Mouse (Mus musculus): ENCODE measurements at regions not wholly inside any gene's neighbourhood (a gene's known extent, or its start where the extent isn't known, plus 50 kb on each side); places are given as distances from the start of the nearest gene placed in this dataset.

DNA sequence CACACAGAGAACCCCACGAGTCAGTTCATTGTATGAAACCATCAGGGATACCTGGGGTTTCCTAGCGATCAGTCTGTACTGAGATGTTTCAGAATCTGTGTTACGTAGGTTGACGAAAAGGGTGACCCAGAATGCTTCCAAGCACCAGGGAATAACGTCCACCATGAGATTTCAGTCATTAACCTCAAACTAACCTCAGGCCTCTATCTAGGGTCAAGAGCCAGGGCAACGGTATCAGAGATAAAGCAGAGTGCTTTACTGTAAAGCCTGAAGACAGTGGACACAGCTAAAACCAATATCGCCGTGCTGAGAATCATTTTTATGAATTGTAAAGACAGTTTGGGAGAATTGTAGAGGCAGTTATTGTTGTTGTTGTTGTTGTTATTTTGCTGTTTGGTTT lies 52.9 kb upstream of the Errfi1 start:
- no peak for DNase-seq (ENCODE audit: low spot score)

DNA sequence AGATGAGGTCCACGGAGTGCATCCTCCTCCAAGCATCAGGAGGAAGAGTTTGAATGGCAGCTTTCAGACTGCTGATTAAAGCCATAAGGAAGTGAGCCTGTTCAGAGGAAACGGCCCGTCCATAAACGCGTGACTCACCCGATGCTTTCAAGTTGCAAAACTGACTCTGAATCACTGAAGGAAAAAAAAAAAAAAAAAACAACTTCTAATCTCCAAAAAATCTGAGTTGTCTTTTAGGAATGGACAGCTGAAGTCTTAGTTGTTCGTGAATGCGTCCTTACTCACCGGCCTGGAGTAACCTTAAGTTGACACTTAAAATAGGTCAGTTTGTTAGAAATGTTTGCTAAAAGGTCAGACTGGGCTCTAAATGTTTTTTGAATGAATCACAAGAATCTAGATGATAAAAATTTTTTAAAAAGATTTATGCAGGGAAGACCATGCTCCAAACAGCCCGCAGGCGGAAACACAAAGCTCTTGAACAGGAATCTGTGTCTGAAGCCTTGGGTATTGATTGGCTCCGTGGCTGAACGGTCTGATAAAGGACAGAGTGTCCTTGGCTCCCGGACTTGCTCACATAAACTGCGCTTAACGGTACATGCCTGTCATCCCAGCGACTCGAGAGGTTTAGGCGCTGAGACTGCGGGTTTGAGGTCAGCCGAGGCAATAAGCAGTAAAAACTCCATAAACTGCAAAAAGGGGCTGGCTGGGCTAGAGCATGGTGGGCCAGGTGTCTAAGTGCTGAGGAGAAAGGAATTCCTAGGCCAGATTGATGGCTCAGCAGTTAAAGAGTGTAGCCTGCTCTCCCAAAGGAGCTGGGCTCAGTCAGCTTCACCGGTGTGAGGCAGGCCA lies 53.9 kb upstream of the Errfi1 start:
- no peak for DNase-seq (ENCODE audit: low spot score)

DNA sequence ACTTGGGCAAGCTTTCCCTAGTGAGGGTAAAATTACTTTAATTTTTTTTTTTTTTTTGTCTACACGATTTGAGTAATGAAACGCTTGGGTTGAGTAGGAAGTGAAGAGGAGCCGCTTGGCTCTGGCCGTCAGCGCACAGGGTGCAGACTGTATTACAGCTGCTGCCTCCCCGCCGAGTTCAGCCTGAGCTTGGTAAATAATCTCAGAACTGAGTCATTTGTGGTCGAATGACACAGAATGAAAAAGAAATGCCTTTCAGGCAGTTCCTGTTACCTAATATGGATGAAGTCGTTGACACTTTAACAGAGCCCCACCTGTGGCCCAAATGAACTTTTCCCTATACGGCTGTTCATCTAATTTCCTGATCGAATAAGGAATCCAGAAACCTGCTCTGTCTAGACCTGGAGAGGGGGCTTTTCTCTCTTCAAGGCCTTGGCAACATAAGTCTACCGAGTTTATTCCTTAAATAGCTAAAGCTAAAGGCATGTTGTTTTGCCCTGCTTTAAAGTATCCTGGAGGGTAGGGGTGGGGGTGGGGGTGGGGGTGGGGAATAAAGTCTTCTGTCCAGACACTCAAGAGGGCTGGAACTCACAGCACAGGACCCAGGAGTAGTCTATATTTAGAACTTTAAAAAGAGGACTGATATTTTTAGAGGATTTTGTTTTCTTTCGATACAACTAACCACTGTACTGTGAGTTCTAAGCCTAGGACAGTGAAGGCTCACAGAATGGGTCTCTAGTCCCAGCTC lies 54.8 kb upstream of the Errfi1 start:
- no peak for DNase-seq (ENCODE audit: low spot score)

DNA sequence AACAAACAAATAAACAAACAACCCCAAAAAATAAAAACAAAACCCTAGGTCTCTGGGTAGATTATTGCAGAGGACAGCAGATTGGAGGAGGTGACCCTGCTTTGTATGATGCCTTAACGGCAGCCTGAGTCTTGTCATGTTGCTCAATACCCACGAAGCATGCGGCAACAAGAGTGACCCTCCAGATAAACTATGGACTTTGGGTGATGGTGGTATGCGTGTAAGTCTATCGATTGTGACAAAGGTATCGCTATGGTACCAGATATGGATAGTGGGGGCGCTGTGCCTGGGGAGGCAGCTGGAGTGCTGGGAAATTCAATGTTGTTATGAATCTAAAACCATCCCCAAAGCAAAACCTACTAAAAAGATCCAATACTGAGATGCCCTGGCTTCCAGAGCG lies 55.4 kb upstream of the Errfi1 start:
- no peak for DNase-seq (ENCODE audit: low spot score)

DNA sequence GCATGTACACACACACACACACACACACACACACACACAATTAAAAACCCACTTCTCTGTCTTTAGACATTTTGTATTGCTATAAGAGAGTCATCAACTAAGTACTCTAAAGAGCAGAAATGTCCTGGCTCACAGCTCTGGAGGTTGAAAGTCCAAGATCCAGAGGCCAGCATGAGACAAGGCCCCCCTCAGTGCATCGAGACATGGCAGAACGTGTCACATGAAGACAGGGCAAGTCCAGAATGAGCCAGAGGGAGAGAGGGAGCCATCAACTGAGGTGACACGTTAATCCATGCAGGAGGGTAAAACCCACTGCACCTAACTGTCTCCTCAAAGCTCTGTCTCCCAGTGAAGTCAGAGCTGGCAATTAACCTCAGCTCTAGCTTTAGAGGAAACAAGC lies 56.7 kb upstream of the Errfi1 start:
- DNase-seq (ENCODE audit: low spot score), result no peak

DNA sequence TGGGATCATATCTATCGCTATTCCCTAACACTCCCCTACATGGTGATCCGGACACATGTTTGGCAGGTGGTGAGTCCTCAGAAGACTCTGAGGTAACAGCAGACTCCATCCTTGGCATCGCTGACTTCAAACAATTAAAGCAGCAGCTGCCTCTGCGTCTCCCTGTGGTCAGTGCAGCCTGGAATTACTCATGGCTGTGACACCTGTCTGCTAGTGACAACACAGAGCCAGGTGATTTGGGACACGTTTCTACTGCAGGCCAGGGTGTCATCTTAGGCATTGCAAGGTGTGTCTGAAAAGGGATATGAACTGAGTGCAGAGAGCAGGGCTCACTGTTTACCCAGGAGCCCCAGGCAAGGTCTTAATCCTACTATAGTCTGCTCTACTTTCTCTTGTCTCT lies 58.8 kb upstream of the Errfi1 start:
- no peak for DNase-seq (ENCODE audit: low spot score)

DNA sequence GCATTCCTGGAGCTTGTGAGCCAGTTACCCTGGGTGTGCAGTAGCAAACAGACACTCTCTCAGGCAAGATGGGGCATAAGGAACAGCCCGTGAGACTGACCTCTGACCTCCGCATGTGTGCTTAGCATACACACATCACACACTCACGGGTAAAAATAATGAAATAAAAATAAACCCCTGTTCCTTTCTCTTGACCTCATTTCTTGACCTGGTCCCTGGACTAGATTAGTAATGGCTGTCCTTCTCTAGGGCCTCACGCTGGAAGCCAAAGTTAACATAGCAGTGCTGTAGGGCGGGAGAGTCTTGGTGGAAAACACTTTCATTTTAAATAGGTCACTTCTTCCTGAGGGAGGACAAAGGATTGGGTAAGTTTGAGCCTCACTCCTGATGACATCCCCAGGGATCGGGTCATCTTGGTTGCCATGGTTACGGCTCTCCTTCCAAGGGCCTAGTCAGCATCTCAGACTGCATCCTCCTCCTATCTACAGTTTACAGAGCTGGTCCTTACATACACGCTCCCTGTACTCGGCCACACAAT lies 59.4 kb upstream of the Errfi1 start:
- DNase-seq (ENCODE audit: low spot score), result no peak

DNA sequence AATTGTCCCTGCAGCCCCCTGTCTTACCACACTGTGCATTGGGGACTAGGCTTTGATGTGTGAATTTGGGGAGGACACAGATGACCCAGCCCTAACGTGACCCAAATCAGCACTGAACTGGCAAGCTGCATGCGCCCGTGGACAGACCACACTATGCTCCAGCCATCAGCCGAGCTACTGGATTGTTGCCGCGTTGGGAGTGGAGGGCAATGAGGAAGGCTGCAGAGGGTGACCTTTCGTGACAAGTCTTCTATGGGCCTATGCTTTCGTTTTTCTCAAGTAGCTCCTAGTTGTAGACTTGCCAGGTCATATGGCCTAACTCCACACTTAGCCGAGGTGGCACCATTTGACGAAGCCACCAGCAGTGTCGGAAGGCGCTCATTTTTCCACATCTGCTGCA lies 60.6 kb upstream of the Errfi1 start:
- DNase-seq (ENCODE audit: low spot score), result no peak

DNA sequence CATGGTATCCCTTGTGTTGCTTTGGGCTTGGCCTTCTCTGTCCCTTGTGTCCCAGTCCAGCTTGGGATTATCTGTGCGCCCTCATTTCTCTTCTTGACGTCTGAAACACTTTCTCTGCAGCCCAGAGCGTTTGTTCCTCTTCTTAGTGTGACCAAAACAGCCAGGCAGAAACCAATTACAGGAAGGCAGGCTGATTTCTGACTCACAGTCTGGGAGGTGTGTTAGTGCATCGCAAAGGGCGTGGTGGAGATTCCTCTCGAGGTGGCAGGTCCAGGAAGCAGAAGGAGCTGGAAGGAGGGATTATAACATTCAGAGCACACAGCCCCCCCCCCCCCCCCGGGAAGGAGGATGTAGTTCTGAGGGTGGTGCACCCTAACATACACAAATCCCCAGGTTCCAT lies 64.6 kb upstream of the Errfi1 start:
- no peak for DNase-seq (ENCODE audit: low spot score)

DNA sequence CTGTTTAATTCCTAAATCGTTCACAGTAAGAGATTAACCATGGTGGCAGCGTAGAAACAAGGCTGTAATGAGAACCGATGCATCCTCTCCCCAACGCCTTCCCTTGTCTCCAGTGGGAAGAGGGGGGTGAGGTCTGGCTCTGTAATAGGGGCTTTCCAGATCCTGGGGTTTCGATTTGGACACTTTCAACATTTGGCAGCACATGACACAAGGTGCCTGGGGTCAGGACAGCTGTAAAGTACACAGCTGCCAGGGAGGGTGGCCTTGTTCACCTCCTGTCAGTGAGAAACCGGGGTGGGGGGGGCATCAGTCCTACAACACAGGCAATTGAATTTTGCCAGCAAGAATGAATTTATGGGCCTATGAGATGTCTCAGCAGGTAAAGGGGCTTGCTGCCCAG lies 66.6 kb upstream of the Errfi1 start:
- no peak for DNase-seq (ENCODE audit: low spot score)

DNA sequence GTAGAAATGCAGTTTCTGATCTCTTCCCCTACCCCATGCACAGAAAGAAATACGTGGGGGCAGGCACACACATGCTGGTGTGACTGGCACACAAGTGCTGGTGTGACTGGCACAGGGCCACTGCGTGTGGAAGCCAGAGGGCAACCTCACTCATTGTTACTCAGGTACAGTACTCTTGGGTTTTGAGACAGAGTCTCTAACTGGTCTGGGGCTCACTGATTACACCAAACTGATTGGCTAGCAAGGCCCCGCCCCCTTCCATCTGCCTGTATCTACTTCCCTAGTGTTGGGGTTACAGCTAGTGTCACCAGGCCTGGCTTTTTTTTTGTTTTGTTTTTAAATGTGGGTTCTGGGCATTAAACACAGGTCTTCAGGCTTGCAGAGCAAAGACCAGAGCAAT lies 67.1 kb upstream of the Errfi1 start:
- no peak for DNase-seq (ENCODE audit: low spot score)

DNA sequence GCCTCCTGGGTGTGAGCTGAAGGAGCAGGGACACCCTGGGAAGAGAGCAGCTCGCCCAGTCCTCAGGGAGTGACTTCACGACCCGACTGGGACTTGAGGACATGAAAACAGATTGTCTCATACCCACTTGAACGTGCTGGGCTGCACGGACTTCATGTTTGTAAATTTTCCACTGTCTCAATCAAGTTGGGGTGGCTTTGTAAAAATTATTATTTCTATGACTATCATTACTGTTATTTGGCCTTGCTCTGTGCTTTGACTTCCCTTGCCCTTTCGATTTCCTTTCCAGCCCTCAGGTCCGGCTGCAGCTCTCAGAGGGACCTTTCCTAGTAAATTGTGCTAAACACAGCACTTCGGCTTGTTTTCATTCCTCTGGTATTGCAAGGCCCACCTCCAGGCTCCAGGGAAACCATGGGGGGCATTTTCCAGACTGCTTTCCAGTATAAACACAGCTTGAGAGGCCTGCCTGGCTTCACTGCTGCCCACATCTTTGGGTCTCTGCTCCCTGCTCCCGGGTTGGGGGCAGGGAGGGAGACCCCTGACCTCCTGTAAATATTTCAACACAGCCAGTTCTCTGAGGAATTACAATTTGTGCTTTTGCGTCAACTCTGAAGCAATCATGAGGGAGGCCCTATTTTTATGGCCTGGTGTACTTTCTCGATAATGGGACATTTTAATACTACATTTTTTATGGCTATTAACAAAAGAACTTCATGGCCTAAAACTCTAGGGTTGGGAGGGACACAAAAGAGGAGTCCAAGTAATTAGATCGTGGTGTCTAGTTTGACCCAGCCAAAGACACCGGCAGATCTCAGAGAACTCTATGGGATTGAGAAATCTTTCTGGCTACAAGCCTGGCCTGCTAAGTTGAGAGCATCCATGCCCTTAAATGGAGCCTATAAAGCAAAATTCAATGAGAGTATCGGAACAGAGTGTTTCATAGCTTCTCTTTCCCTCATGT lies 68.9 kb upstream of the Errfi1 start:
- DNase-seq (ENCODE audit: low spot score), result no peak

DNA sequence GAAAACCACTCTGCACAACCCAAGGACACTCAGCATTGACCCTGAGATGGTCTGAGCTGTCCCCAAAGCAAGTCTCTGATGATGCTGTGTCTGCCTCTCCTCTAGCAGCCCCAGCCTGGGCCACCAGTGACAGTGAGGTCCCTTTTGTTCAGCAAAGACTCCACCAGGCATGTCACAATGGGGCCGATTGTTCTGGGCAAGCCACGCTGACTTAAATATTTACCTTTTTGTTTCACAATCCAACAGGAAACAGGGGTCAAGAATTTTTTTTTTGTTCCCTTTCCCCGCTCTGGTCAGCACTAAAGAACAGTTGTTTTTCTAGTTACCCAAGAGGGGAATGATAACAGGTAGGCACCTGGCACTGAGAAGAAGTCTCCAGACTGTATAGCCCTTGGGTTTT lies 72.4 kb upstream of the Errfi1 start:
- DNase-seq (ENCODE audit: low spot score), result no peak

DNA sequence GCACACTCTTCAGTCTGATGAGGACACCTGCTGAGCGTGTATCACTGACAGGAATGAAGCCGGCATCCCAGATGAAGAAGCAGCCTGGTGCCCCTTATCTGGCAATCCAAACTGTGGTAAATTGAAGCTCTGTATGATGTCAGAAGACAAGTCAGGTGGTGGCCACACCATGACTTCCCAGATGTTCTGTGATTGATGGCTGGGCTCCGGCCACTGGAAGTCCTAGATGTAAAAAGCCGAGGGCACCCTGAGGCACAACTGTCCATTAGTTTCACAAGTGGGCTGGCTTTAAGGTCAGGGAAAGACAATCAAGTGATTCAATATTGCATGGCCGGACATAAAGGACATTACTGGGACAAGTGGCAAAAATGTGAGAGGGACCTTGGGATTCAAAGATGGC lies 74.4 kb upstream of the Errfi1 start:
- no peak for DNase-seq (ENCODE audit: low spot score)

DNA sequence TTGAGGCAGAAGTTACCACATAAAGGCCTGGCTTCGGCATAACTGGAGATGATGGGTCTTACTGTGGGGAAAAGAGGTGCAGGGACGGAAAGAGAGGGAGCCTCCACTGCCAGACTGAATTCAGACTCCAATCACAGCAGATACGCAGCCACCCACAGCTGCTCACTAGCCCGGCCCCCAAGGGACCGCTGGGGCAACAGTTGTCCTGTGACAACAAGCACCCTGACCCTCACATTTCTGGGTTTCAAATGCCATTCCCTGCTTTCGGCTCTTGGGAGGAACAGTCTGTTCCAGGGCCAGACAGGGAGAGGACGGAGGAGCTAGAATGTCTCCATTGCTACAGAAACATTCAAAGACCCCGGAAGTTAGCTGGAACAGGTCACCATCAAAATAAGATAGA lies 75.0 kb upstream of the Errfi1 start:
- DNase-seq (ENCODE audit: low spot score), result no peak

DNA sequence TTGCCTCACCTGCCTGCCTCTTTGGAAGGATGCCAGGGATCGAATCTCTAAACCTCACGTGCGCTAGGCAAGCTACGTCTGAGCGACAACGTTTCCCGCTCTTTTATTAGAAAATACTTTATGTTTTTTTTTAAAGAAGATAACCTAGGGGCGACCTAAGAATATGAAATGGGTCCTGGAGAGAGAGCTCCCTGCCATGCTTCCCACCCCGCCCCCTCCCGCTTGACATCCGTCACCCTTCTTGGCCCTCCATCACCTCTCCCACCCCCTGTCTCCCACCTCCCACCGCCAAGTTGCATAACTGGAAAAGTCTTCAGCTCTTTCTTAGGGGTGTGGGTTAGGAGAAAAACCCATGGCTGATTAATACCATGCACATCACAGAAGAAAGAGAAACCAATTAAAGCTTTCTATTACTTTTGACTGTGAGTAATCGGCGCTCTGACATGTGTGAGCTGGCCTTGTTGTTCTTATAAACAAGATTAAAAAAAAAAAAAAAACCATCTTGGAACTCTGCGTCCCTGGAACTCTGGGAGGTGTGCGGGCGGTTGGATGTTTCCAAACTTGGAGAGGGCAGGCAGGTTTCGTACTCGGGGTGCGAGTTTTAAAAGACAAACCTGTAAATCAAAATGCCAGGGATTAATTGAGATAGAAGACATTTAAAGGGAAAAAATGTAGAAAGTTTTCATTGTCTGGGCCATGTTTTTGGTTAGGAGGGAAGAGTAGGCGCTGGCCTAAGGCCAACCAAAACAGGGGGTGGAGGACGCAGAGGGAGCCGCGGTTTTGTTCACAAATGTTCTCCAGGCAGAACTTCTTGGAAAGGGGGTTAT lies 77.8 kb upstream of the Errfi1 start:
- DNase-seq (ENCODE audit: low spot score), result no peak

DNA sequence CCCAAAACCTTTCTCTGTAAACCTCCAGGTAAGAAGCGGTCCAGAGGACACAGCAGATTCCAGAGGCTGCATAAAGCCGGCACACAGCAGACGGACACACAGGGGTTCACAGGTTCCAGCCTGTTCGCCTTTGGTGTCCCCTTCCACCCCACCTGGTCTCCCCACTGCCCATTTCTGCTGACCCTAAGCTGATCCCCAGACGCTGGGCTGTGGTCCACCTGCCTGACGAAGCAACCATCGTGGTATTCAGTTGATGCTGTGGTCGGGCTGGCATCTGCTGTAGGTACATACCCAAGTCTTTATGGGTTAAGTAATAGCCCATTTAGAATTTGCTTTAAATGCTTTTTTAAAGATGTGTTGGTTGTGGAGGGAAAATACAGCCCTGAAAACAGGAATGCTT lies 78.4 kb upstream of the Errfi1 start:
- no peak for DNase-seq (ENCODE audit: low spot score)

DNA sequence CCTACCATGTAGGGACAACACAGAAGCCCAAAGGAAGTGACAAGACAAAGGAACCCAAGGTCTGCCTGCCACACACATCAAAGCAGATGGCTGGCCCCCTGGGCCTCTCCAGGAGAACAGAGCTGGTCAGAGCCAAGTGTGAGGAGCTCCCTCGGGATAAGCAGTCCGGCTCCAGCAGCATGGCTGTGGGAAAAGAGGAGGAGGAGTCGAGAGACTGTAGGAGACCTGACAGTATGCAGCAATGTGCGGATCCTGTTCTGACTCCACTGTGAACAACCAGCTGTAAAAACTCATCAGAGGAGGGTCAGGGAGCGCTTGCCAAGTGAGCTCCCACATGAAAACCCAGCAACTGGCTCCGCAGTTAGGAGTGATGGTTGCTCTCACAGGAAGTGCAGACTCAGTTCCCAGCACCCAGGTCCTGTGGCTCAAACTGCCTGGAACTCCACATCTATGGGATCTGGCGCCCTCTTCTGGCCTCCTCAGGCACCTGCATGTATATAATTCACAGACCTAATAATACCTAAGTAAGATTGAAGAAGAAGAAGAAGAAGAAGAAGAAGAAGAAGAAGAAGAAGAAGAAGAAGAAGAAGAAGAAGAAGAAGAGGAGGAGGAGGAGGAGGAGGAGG lies 79.3 kb upstream of the Errfi1 start:
- DNase-seq (ENCODE audit: low spot score), result no peak

DNA sequence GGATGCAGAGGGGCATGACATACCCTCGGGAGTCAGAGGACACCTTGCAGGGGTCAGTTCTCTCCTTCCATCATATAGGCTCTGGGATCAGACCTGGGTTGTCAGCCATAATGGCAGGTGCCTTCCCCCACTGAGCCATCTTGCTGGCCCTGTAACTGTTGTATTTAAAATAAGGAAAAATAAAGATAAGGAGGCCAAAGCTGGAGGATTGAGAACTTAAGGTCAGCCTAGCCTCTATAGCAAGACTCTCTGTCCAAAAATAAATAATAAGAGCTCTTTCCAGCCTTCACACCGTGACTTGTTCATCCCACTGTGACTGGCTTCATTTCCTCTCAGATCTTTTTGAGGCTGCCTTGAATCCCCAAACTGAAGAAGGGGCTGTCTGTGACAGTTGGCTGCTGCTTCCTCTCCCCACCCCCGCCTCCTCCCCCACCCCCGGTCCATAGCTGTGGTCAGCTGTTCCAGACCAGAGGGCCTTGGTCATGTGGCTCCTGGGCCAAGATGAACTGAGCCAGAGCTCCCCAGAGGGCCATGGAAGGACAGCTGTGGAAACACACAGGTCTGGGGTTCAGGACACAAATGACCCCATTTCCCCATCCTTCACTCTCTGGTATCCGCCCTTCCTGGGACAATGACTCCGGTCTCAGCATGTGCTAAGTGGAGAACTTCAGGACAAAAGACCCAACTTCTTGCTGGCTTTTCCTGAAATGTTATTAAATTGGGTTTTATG lies 81.6 kb upstream of the Errfi1 start:
- DNase-seq (ENCODE audit: low spot score), result no peak

DNA sequence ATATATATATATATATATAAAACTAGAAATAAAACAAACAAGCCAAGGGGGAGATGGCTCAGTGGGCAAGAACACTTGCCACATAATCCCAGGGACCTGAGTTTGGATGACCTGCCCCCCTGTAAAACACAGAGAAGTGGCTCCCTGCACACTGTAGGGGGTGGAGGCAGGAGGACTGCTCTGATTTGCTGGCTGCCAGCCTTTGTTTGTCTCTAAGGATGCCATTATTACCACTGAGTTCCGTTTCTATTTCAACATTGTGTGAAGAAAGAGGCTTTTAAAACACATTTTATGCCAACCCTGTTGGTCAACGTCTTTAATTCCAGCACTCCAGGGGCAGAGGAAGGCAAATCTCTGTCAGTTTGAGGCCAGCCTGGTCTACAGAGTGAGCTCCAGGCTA lies 82.2 kb upstream of the Errfi1 start:
- DNase-seq (ENCODE audit: low spot score), result no peak

All from urinary bladder, adult 2 months (tissue).